Mouse (Mus musculus) brain, embryonic 14.5 days (tissue): ENCODE results near the gene Tcf7l2.

ENCODE experiments used
- CTCF ChIP-seq: fragments of 200-500 bp; IDR thresholded peaks from 2 replicates; pipeline ENCODE4 v1.5.1; 2012; ENCODE audit warnings: inconsistent platforms, mild to moderate bottlenecking, moderate library complexity, borderline replicate concordance; ENCODE audit not compliant: insufficient read depth, insufficient read length; ENCODE audit errors: extremely low read depth
- POLR2A ChIP-seq: fragments of 200-500 bp; IDR thresholded peaks from 2 replicates; pipeline ENCODE4 v1.6.1; 2012; ENCODE audit warnings: mild to moderate bottlenecking, inconsistent platforms, borderline replicate concordance; ENCODE audit not compliant: poor library complexity, insufficient read depth, insufficient read length, severe bottlenecking; ENCODE audit errors: extremely low read depth

GRCm38 (mm10) chr19:55862559-55862958, 120.9 kb downstream of the Tcf7l2 start:
- TF ChIP-seq CTCF (no peak), POLR2A (no peak)
